Mouse (Mus musculus): ENCODE data around the gene Cfi. TPM values are rescaled to one million over a fixed set of nuclear protein-coding genes. Genes with fewer than 3 reads are reported as not detected.

The Cfi gene
- polyA plus RNA-seq, 1 experiment from 2014 or later = 26.4 TPM

- H3K9me3 ChIP-seq (ENCODE audit: low read depth, low read length) = no peaks in the 10 kb centered on the region
- no peak overlapping the region for H3K9ac ChIP-seq
- H3K36me3 ChIP-seq (ENCODE audit: insufficient read depth) = peaks cover 5% of the 10 kb centered on the region; the same call in 1 of the 2 replicates
- no peak overlapping the region for H3K27ac ChIP-seq (ENCODE audit: low read depth)
- H3K4me1 ChIP-seq (ENCODE audit: insufficient read depth) = no peaks in the 10 kb centered on the region
- DNase-seq (no peak), ATAC-seq (ENCODE audit: insufficient read depth) (no peak)
- H3K27me3 ChIP-seq (ENCODE audit: insufficient read depth, low read length) = no peaks in the 10 kb centered on the region
- H3K4me3 ChIP-seq (ENCODE audit: low read depth, low read length) = no peak overlapping the region
- no peak for TF ChIP-seq CTCF (IDR thresholded peaks at IDR 0.05; ENCODE audit: low read depth)
- 55% methylated on average over 9 of the region's 9 CpGs for WGBS
- H3K4me2 ChIP-seq = no peak overlapping the region
These were observed 49.9 kb downstream of the Cfi start for GRCm38 (mm10) chr3:129885577-129885976.

GRCm38 (mm10) chr3:129886430-129886829 is 50.7 kb downstream of the Cfi start:
- Histone ChIP-seq H3K27ac (ENCODE audit: low read depth) (no peak overlapping the region), H3K9me3 (ENCODE audit: low read depth, low read length) (no peaks in the 10 kb centered on the region), H3K36me3 (ENCODE audit: insufficient read depth) (peaks cover 7% of the 10 kb centered on the region; the same call in 1 of the 2 replicates), H3K27me3 (ENCODE audit: insufficient read depth, low read length) (no peaks in the 10 kb centered on the region), H3K4me1 (ENCODE audit: insufficient read depth) (no peaks in the 10 kb centered on the region), H3K4me2 (no peak overlapping the region), H3K4me3 (ENCODE audit: low read depth, low read length) (no peak overlapping the region), H3K9ac (no peak overlapping the region)
- 54% methylated on average over 5 of the region's 5 CpGs for WGBS
- ATAC-seq (ENCODE audit: insufficient read depth) = no peak
- no peak for DNase-seq
- no peak for TF ChIP-seq CTCF (IDR thresholded peaks at IDR 0.05; ENCODE audit: low read depth)

GRCm38 (mm10) chr3:129887779-129888517 is 52.3 kb downstream of the Cfi start:
- no peak for TF ChIP-seq CTCF (IDR thresholded peaks at IDR 0.05; ENCODE audit: low read depth)
- ATAC-seq (ENCODE audit: insufficient read depth) (no peak), DNase-seq (no peak)
- H3K4me2 ChIP-seq = no peak overlapping the region
- 67% methylated on average over 13 of the region's 13 CpGs for WGBS
- H3K4me3 ChIP-seq (ENCODE audit: low read depth, low read length) = no peak overlapping the region
- no peaks in the 10 kb centered on the region for H3K9me3 ChIP-seq (ENCODE audit: low read depth, low read length)
- H3K27ac ChIP-seq (ENCODE audit: low read depth) = no peak overlapping the region
- no peaks in the 10 kb centered on the region for H3K4me1 ChIP-seq (ENCODE audit: insufficient read depth)
- H3K27me3 ChIP-seq (ENCODE audit: insufficient read depth, low read length) = no peaks in the 10 kb centered on the region
- peaks cover 14% of the 10 kb centered on the region; the same call in 1 of the 2 replicates for H3K36me3 ChIP-seq (ENCODE audit: insufficient read depth)
- H3K9ac ChIP-seq = no peak overlapping the region

- WGBS = 69% methylated on average over 5 of the region's 5 CpGs
- Histone ChIP-seq H3K9ac (no peak overlapping the region), H3K4me1 (ENCODE audit: insufficient read depth) (no peaks in the 10 kb centered on the region), H3K4me3 (ENCODE audit: low read depth, low read length) (no peak overlapping the region), H3K4me2 (no peak overlapping the region), H3K9me3 (ENCODE audit: low read depth, low read length) (no peaks in the 10 kb centered on the region), H3K36me3 (ENCODE audit: insufficient read depth) (peaks cover 15% of the 10 kb centered on the region; the same call in 1 of the 2 replicates), H3K27ac (ENCODE audit: low read depth) (no peak overlapping the region), H3K27me3 (ENCODE audit: insufficient read depth, low read length) (no peaks in the 10 kb centered on the region)
- DNase-seq (no peak), ATAC-seq (ENCODE audit: insufficient read depth) (no peak)
- no peak for TF ChIP-seq CTCF (IDR thresholded peaks at IDR 0.05; ENCODE audit: low read depth)
These were observed 56.3 kb downstream of the Cfi start for GRCm38 (mm10) chr3:129892003-129892402.

- no peak overlapping the region for H3K4me2 ChIP-seq
- no peaks in the 10 kb centered on the region for H3K27me3 ChIP-seq (ENCODE audit: insufficient read depth, low read length)
- H3K9ac ChIP-seq = no peak overlapping the region
- no peaks in the 10 kb centered on the region for H3K9me3 ChIP-seq (ENCODE audit: low read depth, low read length)
- no peak for DNase-seq
- no peak for TF ChIP-seq CTCF (IDR thresholded peaks at IDR 0.05; ENCODE audit: low read depth)
- no peak overlapping the region for H3K4me3 ChIP-seq (ENCODE audit: low read depth, low read length)
- no peak overlapping the region for H3K27ac ChIP-seq (ENCODE audit: low read depth)
- whole genome bisulfite sequencing = 92% methylated on average over 3 of the region's 3 CpGs
- peaks cover 15% of the 10 kb centered on the region; the same call in 1 of the 2 replicates for H3K36me3 ChIP-seq (ENCODE audit: insufficient read depth)
- ATAC-seq (ENCODE audit: insufficient read depth) = no peak
- no peaks in the 10 kb centered on the region for H3K4me1 ChIP-seq (ENCODE audit: insufficient read depth)
These were observed 57.5 kb downstream of the Cfi start for GRCm38 (mm10) chr3:129893143-129893542.

- Histone ChIP-seq H3K36me3 (ENCODE audit: insufficient read depth) (peaks cover 9% of the 10 kb centered on the region; the same call in 1 of the 2 replicates), H3K4me2 (no peak overlapping the region), H3K27ac (ENCODE audit: low read depth) (no peak overlapping the region), H3K9ac (no peak overlapping the region), H3K9me3 (ENCODE audit: low read depth, low read length) (no peaks in the 10 kb centered on the region), H3K27me3 (ENCODE audit: insufficient read depth, low read length) (no peaks in the 10 kb centered on the region), H3K4me1 (ENCODE audit: insufficient read depth) (no peaks in the 10 kb centered on the region), H3K4me3 (ENCODE audit: low read depth, low read length) (no peak overlapping the region)
- no peak for DNase-seq
- 25% methylated on average over 6 of the region's 6 CpGs for WGBS
- no peak for TF ChIP-seq CTCF (IDR thresholded peaks at IDR 0.05; ENCODE audit: low read depth)
- no peak for ATAC-seq (ENCODE audit: insufficient read depth)
These were observed 60.9 kb downstream of the Cfi start for GRCm38 (mm10) chr3:129896591-129896990.

- no peaks in the 10 kb centered on the region for H3K9me3 ChIP-seq (ENCODE audit: low read depth, low read length)
- H3K4me3 ChIP-seq (ENCODE audit: low read depth, low read length) = no peak overlapping the region
- TF ChIP-seq CTCF (IDR thresholded peaks at IDR 0.05; ENCODE audit: low read depth) = no peak
- no peak overlapping the region for H3K4me2 ChIP-seq
- no peak for ATAC-seq (ENCODE audit: insufficient read depth)
- no peak overlapping the region for H3K9ac ChIP-seq
- H3K27ac ChIP-seq (ENCODE audit: low read depth) = no peak overlapping the region
- no peaks in the 10 kb centered on the region for H3K36me3 ChIP-seq (ENCODE audit: insufficient read depth)
- peak; percentile 34 for DNase-seq
- peaks cover 7% of the 10 kb centered on the region; the same call in 1 of the 2 replicates for H3K4me1 ChIP-seq (ENCODE audit: insufficient read depth)
- 59% methylated on average over 4 of the region's 4 CpGs for WGBS
- H3K27me3 ChIP-seq (ENCODE audit: insufficient read depth, low read length) = no peaks in the 10 kb centered on the region
These were observed 63.2 kb downstream of the Cfi start for GRCm38 (mm10) chr3:129898886-129899285.
